Mouse (Mus musculus) embryo, embryonic 11.5 days (tissue): Measurements from ENCODE around the gene Atp4a.
A peak's percentile ranks its signal among the peaks of the same experiment; 100 is the strongest.

ENCODE experiments used
- DNase-seq: peaks from one replicate; pipeline ENCODE4 v3.0.0-alpha.2; 2012; ENCODE audit warnings: low read depth, low spot score

Atp4a gene

DNA sequence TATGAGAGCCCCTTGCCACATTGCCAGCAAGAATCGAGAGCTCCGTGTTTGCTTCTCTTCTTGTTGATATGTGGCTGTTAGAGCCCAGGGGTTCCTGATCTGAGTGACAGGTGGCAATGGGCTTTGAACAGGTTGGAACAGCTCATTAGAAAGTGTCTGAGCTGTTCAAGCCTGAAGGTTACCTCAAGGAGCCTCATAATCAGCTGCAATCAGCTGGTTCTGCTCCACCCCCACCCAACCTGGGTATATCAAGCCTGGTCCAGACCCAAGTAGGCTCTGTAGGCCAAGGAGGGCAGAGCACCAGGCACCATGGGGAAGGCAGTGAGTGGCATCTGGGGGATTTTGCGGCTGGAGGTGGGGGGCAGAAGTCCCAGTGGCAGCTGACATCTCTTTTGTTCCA lies at the start of gene Atp4a:
Atp4a (plus strand) TSS at position 268 of the 400 bp plus-strand sequence.
- DNase-seq: no peak

DNA sequence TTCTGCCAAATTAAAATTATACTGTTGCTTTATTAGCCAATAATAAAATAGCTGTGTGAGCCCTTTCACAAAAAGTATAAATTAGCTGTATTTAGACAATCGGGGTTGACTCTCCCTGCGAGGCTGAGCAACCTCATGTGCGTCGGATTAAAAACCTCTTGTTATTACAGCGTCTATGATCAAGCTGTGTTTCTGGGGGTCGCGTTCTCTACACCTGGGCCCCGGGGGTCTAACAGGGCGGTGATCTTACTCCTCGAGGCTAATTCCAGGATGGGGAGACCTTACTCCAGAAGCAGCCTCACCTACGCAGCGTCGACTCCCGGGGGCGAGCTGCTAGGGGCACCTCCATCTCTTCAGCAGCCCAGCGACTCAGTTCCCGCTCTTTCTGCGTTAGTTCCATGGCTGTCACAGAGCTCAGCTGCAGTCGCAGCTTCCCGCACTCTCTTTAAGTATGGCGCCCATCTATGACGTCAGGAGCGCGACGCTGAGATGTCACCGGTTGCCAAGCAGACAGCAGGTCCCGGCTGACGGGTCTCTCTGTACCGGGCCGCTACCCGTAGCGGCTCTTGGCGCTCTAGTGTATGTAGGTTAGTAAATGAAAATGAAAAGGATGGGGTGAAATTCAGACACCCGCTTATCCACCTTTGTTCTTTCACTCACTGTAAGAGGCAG lies 47.3 kb upstream of the Atp4a start, which contains the start of gene Haus5:
Haus5 (minus strand) TSS at position 466 of the 672 bp plus-strand sequence.
- peak; percentile 89 for DNase-seq

DNA sequence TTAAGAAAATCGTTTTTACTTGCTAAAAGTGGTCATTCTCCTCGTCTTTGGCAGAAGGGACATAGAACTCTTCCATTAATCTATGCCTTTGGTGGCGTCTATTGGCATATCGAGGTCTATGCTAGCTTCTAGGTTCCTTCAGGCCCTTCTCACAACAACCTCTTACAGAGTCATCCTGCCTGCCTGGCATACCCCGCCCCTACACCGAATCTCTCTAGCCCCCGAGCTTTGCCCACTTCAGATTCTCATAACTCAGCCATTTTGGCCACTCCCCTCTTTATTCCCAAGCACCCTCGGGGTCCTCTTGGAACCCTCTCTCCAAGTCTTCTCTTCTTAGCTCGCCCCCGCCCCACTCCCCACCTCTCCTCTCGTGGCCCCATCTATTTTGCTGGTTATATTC lies 46.7 kb upstream of the Atp4a start:
- DNase-seq: no peak

DNA sequence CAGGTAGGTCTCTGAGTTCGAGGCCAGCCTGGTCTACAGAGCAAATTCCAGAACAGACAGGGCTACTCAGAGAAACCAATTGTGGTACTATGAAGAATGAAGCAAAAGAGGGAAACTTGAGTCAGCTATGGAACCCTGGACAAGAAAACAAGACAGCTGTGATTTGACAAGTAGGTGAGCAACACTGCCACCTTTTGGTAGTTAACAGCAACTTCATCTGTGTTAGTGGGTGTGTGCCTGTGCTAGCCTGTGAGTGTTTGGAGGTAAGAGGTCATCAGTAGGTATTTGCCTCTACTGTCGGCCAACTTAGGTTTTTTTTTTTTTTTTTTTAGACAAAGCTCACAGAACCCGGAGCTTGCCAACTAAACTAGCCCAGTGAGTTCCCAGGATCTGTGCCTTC lies 42.8 kb upstream of the Atp4a start:
- DNase-seq: peak; percentile 19

DNA sequence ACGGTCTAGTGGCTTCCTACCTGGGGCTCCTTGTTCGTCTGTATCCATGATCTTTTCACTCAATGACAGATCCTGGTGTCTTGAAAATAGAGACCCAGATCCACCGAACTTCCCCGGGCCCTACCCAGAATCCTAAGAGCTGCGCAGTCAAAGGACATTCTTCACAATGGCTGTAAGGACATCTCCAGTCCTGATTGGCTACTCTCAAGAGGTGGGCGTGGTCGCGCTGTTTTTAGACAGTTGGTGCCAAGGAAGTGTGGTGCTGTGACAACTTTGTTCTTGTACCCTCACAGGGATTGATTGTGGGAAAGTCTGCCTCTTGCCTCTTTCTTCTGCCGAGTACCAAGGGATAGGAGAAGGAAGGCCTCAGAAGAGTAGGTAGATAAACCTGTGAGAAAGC lies 40.5 kb upstream of the Atp4a start, which contains the start of gene Pmis2:
Pmis2 (minus strand) TSS at position 126 of the 400 bp plus-strand sequence.
- no peak for DNase-seq

DNA sequence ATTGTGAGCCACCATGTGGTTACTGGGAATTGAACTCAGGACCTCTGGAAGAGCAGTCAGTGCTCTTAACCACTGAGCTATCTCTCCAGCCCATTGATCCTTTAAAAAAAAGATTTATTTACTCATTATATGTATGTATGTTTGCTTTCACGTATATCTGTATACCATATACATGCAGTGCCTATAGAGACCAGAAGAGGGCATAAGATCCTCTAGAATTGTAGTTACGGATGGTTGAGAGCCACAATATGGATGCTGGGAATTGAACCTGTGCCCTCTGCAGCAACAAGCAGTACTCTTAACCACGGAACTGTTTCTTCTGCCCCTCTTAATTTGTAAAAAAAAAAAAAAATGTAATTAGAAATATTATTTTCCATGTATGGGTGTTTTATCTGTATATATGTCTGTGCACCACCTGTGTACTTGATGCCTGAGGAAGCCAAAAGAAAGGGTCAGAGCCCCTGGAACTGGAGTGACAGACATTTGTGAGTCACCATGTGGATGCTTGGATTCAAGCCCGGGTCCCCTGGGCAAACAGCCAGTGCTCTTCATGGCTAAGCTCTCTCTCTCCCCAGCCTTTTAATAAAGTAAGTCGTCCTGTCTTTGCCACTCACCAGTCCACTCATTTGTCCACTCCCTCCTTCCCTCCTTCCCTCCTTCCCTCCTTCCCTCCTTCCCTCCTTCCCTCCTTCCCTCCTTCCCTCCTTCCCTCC lies 33.6 kb upstream of the Atp4a start:
- DNase-seq: no peak

DNA sequence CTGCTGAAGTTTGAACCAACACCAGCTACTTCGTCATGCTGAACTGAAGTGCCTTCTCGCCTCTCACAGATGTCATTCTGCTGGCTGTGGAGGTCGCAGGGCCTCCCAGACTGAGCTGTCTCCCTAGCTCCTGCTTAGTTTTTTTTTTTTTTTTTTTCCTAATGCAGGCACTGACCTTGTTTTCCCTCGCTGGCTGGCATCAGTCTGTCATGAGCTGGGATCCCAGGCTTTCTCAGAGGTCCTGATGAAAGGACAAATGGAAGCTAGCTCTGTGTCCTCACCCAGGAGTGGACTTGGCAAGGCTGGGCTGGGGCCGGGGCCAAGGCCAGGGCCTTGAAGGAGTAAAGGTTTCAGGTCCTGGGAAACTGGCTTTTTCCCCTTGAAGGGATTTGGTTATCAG lies 30.1 kb upstream of the Atp4a start:
- DNase-seq: no peak

DNA sequence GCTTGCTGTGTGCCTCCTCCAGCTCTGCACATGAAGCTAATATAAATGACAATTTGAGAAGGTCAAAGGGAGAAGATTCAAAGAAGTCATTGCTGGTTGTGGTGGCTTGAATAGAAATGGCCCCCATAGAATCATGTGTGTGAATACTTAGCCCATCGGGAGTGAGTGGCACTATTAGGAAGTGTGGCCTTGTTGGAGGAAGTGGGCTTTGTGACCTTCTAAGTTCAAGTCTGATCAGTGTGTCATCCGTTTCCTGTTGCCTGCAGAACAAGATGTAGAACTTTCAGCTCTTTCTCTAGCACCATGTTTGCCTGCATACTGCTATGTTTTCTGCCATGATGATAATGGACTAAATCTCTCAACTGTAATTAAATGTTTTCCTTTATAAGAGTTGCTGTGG lies 28.6 kb upstream of the Atp4a start:
- no peak for DNase-seq

DNA sequence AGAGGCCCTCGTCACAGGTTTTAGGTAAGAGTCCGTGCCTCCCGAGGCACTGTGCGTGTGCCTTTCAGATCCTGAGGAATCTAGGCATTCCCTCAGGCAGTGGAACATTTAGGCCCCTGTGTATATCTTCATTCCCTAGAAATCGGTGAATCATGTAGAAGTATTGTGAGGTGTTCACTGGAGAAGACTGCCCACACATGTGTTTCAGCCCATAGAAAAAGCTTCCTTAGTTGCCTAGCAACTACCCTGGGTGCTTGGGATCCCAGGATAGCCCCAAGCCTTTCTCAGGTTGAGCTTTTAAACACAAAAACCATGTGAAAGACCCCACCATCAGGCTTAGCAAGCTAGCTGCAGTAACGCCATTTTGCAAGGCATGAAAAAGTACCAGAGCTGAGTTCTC lies 23.7 kb upstream of the Atp4a start:
- no peak for DNase-seq

DNA sequence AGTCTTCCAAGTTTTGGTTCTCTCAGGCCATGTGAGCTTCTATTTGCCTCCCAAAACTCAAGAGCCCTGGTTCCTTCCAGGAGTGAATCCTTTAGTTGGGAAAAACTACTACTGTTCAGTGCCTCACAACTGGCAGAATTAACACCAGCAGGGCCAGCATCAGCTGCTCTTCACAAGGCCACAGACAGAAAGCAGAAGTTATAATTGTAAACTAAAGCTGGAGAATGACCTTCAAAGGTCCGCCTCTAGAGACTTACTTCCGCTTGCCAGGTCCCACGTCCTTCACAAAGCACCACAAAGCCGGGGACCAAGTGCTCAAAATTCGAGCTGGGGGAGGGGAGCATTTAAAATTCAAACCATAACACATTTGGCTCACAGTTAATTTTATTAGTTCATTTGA lies 13.9 kb upstream of the Atp4a start:
- DNase-seq: no peak

DNA sequence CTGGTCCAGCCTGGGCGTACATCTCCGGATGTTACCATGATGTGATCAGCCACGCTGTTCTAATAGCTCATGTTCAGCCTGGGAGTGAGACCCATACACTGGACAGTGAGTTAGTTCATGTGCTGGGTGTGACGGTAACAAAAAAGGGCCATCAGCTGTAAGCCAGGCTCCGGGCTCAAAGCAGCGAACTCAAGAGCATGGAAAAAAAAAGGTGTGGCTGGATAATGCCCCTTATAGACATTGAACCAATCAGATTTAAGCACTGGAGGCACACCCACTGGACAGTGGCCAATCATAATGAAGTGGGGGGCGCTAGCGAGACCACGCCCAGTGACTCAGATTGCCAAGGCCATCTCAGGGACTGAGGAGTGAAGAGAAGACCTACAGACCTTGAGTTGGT lies 13.4 kb upstream of the Atp4a start, which contains the start of gene 2200002J24Rik:
2200002J24Rik (plus strand) TSS at position 338 of the 400 bp plus-strand sequence.
- no peak for DNase-seq

DNA sequence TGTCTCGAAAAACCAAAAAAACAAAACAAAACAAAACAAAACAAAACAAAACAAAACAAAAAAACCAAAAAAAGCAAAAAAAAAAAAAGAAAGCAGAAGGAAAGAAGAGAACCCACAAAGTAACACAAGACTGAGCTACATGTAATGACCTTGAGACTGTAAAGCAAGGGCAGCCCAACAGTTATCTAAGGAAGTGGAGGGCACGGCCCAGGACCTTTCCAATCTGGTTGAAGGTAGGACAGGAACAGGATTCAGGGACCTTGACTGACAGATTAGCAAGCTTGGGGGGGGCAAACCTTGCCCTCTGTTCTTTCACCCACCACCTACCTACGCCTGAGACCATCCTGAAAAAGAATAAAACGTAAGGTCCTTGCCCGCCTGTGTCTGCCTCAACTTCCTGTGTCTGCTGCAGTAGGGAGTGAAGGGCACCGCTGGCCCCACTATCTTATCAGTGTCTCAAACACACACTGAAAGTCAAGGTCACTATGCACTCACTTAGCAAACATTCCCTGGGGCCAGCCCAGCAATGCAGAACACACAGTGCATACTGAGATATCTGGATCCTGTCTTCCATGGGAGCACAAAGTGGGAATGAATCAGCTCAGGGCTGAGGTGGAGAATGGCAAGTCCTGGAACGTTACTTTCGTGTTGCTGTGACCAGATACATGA lies 5.7 kb upstream of the Atp4a start:
- DNase-seq: no peak

DNA sequence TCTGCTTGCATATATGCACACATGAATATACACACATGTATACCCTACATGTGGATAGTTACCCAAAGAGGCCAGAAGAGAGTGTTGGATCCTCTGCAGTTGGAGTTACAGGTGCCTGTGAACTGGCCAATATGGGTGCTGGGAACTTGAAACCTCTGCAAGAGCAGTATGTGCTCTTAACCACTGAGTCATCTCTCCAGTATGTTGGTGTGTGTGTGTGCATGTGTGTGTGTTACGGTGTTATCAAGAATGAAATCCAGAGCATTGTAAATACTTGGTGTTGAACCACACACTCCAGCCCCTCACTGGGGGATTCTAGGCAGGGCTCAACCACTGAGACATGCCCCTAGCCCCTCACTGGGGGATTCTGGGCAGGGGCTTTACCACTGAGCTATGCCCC lies 4.6 kb upstream of the Atp4a start:
- DNase-seq: no peak

DNA sequence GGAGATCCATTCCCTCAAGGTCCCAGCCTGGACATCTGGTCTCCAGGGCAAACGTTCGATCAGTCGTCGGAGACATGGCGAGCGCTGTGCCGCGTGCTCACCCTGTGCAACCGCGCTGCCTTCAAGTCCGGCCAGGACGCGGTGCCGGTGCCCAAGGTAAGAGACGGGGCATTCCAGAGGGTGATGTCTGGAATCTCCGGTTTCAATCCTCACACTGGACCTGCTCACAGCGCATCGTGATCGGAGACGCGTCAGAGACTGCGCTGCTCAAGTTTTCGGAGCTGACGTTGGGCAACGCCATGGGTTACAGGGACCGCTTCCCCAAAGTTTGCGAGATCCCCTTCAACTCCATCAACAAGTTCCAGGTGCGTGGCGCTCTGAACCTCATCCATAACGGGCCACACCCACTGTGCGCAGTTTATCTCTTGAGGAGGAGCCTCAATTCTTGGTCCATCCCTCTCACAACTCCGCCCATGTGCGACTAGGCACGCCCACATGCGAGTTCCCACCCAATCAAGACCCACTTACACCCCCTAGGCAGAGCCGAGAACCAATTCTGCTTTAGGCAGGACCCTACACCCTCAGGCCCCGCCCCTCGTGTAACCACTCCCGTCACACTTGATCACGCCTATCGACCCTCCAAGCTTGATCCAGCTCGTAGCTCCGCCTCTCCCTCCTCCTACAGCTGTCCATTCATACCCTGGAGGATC lies 5.2 kb downstream of the Atp4a start:
- peak; percentile 75 for DNase-seq

DNA sequence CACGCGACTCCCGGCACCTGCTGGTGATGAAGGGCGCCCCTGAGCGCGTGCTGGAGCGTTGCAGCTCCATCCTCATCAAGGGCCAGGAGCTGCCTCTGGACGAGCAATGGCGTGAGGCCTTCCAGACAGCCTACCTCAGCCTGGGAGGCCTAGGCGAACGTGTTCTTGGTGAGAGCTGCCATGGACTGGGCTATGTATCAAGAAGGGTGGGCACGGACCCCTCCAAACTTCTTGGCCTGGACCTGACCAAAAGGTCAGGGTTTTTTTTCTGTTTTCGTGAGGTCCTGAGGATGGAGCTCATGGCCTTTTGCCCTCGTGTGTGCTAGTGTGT lies 5.7 kb downstream of the Atp4a start:
- no peak for DNase-seq

DNA sequence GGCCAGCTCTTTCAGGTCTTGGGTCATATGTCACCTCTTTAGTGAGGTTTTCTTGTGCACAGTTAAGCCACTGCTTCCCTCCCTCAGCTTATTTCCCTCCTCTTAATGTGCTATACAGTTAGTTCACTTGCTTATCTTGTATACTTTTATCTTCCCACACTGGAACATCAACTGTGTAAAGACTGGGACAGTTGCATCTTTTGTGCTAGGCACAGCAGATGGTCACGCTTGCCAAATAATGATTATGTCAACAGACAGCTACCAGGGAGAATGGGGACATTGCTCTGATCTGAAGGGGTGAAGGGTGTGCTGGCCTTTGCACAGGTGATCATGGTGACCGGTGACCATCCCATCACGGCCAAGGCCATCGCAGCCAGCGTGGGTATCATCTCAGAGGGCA lies 7.7 kb downstream of the Atp4a start:
- no peak for DNase-seq

DNA sequence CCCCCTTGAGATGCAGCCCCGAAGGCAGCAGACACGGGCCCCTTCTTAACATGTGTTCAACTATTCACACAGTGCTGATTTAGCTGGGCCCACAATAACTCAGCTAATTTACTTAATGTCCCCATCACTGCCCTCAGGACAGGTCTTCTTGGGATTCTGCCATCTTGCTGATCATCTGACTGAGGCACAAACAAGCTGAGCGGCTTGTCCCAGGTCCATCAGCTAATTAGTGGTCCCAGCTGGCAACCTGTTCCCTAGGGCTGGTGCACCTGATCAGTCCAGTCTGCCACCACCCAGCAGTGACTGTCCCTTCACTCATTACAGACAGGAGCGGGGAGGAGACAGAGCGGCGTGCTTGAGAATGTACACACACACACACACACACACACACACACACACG lies 9.3 kb downstream of the Atp4a start:
- no peak for DNase-seq

DNA sequence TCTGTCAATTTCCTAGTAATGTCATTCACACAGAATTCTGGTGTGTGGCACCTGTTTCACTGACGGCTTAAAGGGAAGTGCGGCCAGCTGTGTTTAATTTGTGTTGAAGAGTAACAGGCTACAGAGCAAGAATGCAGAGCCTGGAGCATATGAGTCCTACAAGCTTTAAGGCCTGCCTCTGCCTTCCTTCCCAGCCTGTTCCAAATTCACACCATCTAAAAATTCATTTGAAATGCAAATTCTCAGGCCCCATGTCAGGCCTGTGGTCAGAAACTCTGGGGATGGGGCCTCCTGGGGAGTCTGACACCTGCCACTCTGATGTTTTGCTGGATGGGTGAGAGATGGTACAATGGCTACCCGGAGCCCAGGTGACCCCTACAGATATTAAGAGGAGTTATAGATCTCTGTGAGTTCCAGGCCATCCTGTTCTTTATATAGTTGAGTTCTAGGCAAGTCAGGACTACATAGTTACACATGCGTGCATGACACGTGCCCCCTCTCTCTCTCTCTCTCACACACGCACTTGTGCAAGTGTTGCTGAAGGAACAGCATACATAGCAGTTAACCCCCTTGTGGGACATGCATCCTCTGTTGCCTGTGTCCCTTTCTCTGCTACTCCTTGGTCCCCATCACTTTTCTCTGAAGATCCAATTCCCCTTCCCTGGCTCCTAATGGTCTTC lies 11.4 kb downstream of the Atp4a start:
- DNase-seq: no peak

DNA sequence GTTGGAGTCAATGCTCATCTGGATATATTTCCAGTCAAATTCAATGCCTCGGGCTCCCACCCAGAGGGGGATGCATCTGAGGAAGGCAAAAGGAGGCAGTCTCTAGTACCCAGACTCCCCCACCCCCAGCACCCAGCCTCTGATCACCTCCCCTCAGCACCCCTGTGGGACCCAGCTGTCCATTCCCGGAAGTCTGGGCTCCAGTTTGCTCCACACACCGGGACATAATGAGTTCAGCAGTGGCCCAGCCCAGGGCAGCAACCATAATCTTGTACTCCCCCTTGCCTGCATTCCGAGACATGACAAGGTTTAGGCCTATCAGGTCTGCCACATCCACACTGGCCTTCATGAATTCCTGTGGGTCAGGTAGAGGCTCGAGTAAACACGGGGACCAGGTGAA lies 16.2 kb downstream of the Atp4a start:
- no peak for DNase-seq

DNA sequence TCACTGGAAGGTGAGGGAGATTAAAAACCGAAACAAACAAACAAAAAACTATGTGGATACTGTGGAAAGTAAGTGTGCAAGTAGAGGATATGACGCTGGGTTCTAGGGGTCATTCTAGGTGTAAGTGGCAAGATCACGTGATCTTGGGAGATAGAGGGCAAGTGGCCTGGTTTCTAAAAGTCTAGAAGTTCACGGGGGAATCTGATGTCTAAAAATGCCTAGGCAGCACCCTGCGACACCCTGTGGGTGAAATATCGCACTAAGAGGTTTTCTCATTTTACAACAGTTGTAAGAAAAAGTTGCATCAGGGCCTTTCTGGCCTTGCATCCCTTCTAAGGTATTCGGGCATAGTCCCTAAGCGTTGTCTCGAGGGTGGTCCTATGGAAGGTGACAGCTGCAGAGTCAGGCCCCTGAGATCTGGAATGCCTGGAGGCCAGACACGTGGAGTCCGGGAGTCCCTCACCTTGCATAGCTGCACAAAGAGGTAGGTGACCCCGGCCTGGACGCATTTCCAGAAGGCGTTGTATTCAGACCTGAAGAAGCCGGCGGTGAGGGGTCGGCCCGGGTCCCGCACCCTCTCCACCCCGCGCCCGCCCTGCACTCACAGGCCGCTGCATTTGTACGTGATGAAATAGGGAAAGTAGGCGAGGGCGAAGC lies 16.9 kb downstream of the Atp4a start:
- DNase-seq: peak; percentile 5
